Mouse (Mus musculus) olfactory bulb, adult 2 months (tissue): ENCODE measurements around the gene Vstm2l.

Experiments used
- CTCF ChIP-seq: fragments of 200-500 bp; IDR thresholded peaks from 2 replicates; pipeline ENCODE4 v1.5.1; 2012; ENCODE audit warnings: low read depth, mild to moderate bottlenecking, low read length, moderate library complexity; ENCODE audit not compliant: insufficient read depth
- POLR2A ChIP-seq: fragments of 200-500 bp; IDR thresholded peaks from 2 replicates; pipeline ENCODE4 v1.6.1; 2012; ENCODE audit warnings: mild to moderate bottlenecking, low read depth, low read length, moderate library complexity; ENCODE audit not compliant: insufficient read depth

DNA sequence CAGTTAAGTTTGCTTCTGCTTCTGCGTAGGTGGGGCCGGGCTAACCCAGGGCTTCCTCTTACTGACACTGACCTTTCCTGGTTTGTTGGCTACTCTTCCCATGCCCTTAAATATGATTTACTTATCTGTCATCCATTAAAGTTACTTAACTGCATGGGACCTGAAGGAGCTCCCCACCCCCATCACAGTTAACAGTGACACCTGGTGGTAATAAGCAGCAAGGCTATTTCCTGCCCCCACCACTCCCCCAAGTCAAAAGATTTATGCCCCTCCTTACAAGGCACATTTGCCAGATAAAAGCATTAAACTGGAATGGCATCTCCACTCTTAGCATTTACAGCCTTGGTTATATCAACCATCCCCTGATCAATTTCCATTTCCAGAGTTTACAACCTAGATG lies 75.5 kb downstream of the Vstm2l start:
- TF ChIP-seq CTCF (no peak), POLR2A (no peak)
